Mouse (Mus musculus) kidney, embryonic 14.5 days (tissue): Measurements from ENCODE around the gene Sppl2b. TPM values are rescaled to one million over a fixed set of nuclear protein-coding genes. Genes with fewer than 3 reads are reported as not detected.
"Not testable (repeated sequence)": the region's sequence is repeated elsewhere in the genome, so short reads cannot be mapped to it uniquely, and the experiment has no call there.

ENCODE experiments used
- ATAC-seq: fragments of 200-750 bp; cut with Nextera tagmentation; 2 replicates; pipeline ENCODE4 v1.8.0; 2017; ENCODE audit warnings: moderate number of reproducible peaks, mild to moderate bottlenecking, moderate TSS enrichment, moderate library complexity; ENCODE audit not compliant: low FRiP score, low TSS enrichment
- H3K27ac ChIP-seq: fragments of 300-500 bp; sonication (generic); 2 replicates; pipeline ENCODE4 v1.5.1; 2014; ENCODE audit warnings: low read depth, mild to moderate bottlenecking, low read length, moderate library complexity, mixed read lengths
- H3K27me3 ChIP-seq: fragments of 300-500 bp; sonication (generic); 2 replicates; pipeline ENCODE4 v1.6.1; 2014; ENCODE audit warnings: mild to moderate bottlenecking, low read length; ENCODE audit not compliant: control insufficient read depth, insufficient read depth
- H3K36me3 ChIP-seq: fragments of 300-500 bp; sonication (generic); 2 replicates; pipeline ENCODE4 v1.6.1; 2014; ENCODE audit warnings: low read length, mixed read lengths; ENCODE audit not compliant: control insufficient read depth, insufficient read depth
- H3K4me1 ChIP-seq: fragments of 300-500 bp; sonication (generic); 2 replicates; pipeline ENCODE4 v1.6.1; 2014; ENCODE audit warnings: low read length, mixed read lengths; ENCODE audit not compliant: control insufficient read depth, insufficient read depth
- H3K4me2 ChIP-seq: fragments of 300-500 bp; sonication (generic); replicated peaks from 2 replicates; pipeline ENCODE4 v1.6.1; 2014; ENCODE audit warnings: low read depth, mild to moderate bottlenecking, low read length
- H3K4me3 ChIP-seq: fragments of 300-500 bp; sonication (generic); 2 replicates; pipeline ENCODE4 v1.5.1; 2014; ENCODE audit warnings: mild to moderate bottlenecking, low read length
- H3K9ac ChIP-seq: fragments of 300-500 bp; sonication (generic); 2 replicates; pipeline ENCODE4 v1.6.1; 2014; ENCODE audit warnings: low read depth, mild to moderate bottlenecking, low read length, moderate library complexity
- H3K9me3 ChIP-seq: fragments of 300-500 bp; sonication (generic); 2 replicates; pipeline ENCODE4 v1.6.1; 2016; ENCODE audit warnings: low read length; ENCODE audit not compliant: control insufficient read depth
- WGBS: fragments of 180-500 bp; shearing (Covaris S2); extraction: QIAGEN DNeasy Blood & Tissue Kit; methylation state at CpG from one replicate; pipeline ENCODE4 v1.1.7; 2014; 5-methylcytosine and 5-hydroxymethylcytosine counted together
- polyA plus RNA-seq: library from polyadenylated mRNA; unstranded; fragments of >200 nt; fragmentation: Nextera tagmentation; extraction: Ambion mirVana; gene quantifications from 2 replicates; pipeline ENCODE4 v1.2.1, GENCODE M21; 2014

Sppl2b gene
- polyA plus RNA-seq, 1 experiment from 2014 or later, result 35.1 TPM

DNA sequence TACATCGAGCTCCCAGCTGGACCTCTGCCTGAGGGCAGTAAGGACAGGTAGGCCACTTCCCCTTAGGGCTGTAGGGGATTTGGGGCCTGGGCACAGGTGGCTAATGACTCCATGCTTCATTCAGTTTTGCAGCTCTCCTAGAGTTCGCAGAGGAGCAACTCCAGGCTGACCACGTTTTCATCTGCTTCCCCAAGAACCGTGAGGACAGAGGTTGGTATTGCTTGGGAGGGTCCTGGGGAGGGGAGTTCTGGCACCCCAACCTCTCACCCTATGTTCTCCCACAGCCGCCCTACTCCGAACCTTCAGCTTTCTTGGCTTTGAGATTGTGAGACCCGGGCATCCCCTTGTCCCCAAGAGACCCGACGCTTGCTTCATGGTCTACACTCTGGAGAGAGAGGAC is 26.5 kb upstream of the Sppl2b start:
- H3K9me3 ChIP-seq, H3K27ac ChIP-seq, H3K4me3 ChIP-seq, H3K27me3 ChIP-seq, H3K9ac ChIP-seq, ATAC-seq: not testable (repeated sequence)
- H3K4me2 ChIP-seq, result peak overlapping the region; percentile 97
- H3K36me3 ChIP-seq, result peaks cover 19% of the 10 kb centered on the region
- H3K4me1 ChIP-seq, result peaks cover 18% of the 10 kb centered on the region
- 81% methylated on average over 7 of the region's 9 CpGs for WGBS

DNA sequence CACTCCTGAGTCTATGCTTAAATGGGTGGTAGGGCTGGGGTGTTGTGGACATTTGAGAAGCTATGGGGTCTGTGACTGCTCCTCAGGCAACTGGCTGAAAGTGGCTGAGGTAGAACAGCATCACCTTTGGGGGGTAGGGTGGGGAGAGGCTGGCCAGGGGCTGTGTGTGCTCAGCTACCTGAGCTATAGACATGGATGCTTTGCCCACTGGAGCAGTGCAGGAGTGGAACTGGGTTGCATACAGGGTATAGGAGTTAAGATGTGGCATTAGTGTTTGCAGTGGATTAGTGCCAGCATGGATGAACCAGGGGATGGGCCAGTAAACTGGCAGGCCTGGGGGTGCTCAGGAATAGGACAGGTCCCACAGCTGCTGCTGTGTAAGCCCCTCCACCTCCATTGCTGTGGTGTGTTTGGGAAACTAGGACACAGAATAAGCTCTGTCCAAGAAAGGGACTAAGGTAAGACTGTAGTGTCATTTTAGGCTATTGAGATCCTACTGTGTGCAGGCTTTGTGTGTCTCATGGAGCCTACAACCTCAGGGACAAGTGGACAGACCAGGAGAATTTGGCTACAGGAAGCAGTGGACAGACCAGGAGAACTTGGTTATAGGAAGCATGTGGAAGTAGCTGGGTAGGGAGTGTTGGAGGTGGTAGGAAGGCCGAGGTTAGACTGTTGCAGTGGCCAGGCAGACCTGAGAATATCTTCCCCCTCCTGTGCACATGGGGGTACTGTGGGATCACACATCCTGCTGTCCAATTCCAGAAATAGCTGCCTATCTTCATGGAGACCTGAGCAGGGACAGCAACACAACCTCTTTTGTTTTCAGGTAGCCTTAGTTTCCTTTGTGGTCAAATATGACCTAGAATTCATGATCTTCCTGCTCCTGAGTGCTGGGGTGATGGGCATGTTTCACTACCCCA is 25.5 kb upstream of the Sppl2b start:
- H3K9ac ChIP-seq, result no peak overlapping the region
- H3K4me1 ChIP-seq, result peaks cover 18% of the 10 kb centered on the region
- H3K27ac ChIP-seq, result no peak overlapping the region
- ATAC-seq, result no peak
- peaks cover 14% of the 10 kb centered on the region for H3K27me3 ChIP-seq
- peaks cover 4% of the 10 kb centered on the region; the same call in 1 of the 2 replicates for H3K9me3 ChIP-seq
- WGBS, result 80% methylated on average over 1 of the region's 1 CpGs
- peaks cover 19% of the 10 kb centered on the region for H3K36me3 ChIP-seq
- H3K4me2 ChIP-seq, result no peak overlapping the region
- no peak overlapping the region for H3K4me3 ChIP-seq

DNA sequence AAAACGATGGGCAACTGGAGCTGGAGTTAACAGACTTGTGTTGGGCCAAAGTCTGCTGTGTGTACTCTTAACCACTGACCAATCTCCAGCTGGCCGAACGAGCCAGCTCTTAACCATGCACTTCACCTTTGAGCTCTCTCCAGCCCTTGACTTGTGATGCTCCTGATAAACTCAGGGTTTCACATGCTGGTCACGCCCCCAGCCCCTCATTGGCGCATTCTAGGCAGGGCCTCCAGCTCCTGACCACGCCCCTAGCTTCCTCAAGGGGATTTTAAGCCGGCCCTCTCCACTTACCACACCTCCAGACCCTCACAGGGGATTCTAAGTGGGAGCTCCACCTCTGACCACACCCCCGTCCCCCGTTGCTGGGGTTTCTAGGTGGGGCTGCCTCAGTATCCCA is 23.9 kb upstream of the Sppl2b start:
- H3K27me3 ChIP-seq, result peaks cover 28% of the 10 kb centered on the region
- peaks cover 19% of the 10 kb centered on the region for H3K36me3 ChIP-seq
- no peak overlapping the region for H3K9ac ChIP-seq
- H3K4me1 ChIP-seq, result peaks cover 18% of the 10 kb centered on the region
- H3K9me3 ChIP-seq, result peaks cover 11% of the 10 kb centered on the region
- H3K4me2 ChIP-seq, result no peak overlapping the region; the same call in 1 of the 2 replicates
- H3K4me3 ChIP-seq, result no peak overlapping the region
- no peak overlapping the region for H3K27ac ChIP-seq
- ATAC-seq, result peak; percentile 32
- under 1% methylated on average over 9 of the region's 9 CpGs for WGBS

DNA sequence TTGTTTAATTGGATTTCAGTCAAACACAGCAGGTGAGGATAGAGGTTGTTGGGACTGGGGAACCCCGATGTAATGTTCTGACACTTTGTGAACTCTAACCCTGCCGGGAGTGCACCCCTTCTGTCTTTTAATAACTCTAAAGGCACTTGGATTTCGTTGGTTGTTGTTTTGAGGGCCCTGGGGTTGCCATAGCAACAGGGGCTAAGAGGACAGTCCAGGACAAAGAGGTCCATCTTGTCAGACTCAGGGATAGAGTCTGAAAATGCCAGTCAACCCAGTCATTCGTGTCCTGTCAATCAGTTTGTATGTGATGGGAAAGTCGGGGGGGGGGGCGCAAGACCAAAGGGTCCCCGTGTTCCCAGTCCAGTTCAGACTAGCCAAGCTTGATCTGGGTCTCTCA is 22.3 kb upstream of the Sppl2b start:
- WGBS, result 76% methylated on average over 7 of the region's 7 CpGs
- no peak overlapping the region for H3K4me2 ChIP-seq
- peaks cover 36% of the 10 kb centered on the region for H3K27me3 ChIP-seq
- peaks cover 14% of the 10 kb centered on the region for H3K4me1 ChIP-seq
- no peak for ATAC-seq
- no peak overlapping the region for H3K9ac ChIP-seq
- H3K9me3 ChIP-seq, result peaks cover 11% of the 10 kb centered on the region
- no peak overlapping the region for H3K4me3 ChIP-seq
- no peak overlapping the region for H3K27ac ChIP-seq
- peaks cover 19% of the 10 kb centered on the region for H3K36me3 ChIP-seq

DNA sequence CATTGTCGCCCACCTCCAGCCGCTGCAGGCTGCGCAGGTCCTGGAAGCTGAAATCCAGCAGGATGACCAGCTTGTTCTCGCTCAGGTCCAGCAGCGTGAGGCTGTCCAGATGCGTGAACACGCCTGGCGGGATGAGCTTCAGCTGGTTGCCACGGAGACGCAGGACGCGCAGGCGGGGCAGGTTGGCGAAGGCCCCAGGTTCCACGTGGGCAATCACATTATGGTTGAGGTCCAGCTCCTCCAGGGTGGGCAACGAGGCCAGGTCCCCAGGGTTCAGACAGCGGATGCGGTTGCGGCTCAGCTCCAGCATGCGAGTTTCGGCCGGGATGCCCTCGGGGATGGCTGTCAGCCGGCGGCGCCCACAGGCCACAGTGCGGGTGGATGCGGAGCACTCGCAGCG is 19.5 kb upstream of the Sppl2b start:
- Histone ChIP-seq H3K4me2 (no peak overlapping the region), H3K9me3 (peaks cover 11% of the 10 kb centered on the region), H3K27me3 (peaks cover 39% of the 10 kb centered on the region), H3K36me3 (peaks cover 3% of the 10 kb centered on the region; the same call in 1 of the 2 replicates), H3K27ac (no peak overlapping the region), H3K4me3 (no peak overlapping the region), H3K4me1 (peaks cover 7% of the 10 kb centered on the region), H3K9ac (no peak overlapping the region)
- 59% methylated on average over 30 of the region's 30 CpGs for WGBS
- ATAC-seq, result no peak

DNA sequence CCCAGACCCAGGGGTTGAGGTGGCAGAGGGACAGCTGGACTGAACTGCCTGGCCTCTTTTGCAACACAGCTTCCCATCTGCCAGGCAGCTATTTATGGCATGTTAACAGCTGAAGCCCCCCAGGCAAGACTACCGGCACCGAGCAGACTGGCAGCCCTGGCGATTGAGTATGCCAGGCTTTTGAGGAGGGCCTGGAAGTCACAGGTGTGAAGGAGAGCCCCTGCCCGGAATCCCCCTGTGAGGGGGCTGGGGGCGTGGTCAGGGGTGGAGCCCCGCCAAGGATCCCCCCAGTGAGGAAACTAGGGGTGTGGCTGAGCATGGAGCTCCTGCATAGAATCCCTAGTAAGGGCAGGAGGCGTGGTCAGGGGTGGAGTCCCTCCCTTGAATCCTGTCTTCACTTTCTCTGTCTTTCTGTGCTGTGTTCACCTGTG is 18.1 kb upstream of the Sppl2b start:
- Histone ChIP-seq H3K4me1 (no peaks in the 10 kb centered on the region), H3K36me3 (no peaks in the 10 kb centered on the region), H3K4me3 (no peak overlapping the region), H3K9ac (no peak overlapping the region), H3K9me3 (peaks cover 11% of the 10 kb centered on the region), H3K27ac (no peak overlapping the region), H3K4me2 (no peak overlapping the region), H3K27me3 (peaks cover 42% of the 10 kb centered on the region)
- 51% methylated on average over 7 of the region's 7 CpGs for WGBS
- no peak for ATAC-seq

DNA sequence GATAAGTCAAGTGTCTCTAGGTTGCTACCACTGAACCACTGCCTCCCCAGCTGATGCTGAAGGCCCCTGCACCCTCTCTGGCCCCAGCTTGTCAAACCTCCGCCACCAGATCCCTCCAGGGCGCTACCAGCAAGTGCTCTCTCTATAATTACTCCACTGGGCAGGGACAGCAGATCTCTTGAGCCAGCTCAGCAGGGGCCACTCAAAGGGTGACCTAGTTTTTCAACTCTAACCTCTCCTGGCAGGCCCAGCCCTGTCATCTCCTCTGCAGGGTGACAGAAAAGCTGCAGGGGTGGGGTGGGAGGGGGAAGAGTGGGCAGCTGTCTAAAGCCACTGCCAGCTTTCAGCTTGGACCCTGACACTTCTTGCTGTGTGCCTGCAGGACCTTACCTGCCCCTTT is 17.2 kb upstream of the Sppl2b start:
- Histone ChIP-seq H3K4me1 (no peaks in the 10 kb centered on the region), H3K9me3 (peaks cover 11% of the 10 kb centered on the region), H3K9ac (no peak overlapping the region), H3K4me2 (no peak overlapping the region), H3K36me3 (no peaks in the 10 kb centered on the region), H3K27me3 (peaks cover 51% of the 10 kb centered on the region), H3K4me3 (no peak overlapping the region), H3K27ac (no peak overlapping the region)
- 20% methylated on average over 2 of the region's 2 CpGs for WGBS
- no peak for ATAC-seq

DNA sequence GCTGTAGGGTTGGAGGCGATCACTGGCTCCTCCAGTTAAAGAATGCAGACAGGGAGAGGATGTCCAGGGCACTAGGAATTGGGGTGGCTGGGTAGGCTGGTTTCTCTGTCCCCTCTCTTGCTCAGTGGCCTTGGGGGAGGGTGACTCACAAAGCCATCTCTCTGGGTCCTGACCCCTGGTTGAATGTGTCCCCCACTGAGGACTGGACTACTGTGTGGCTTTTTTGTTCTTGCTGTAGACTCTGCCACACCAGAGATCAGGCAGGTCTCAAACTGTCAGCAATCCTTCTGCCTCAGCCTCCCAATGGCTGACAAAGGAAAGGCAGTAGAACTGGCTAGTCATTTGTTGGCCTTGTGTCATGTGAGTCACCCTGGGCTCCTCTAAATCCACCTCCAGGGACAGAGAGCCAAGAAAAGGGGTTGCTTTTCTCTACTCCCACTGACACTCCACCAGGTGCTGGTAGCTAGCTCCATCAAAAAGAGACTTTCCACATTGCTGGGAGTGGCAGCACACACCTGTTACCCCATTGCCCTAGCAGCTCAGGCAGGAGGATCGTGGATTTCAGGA is 16.6 kb upstream of the Sppl2b start:
- Histone ChIP-seq H3K36me3 (no peaks in the 10 kb centered on the region), H3K4me1 (peaks cover under 1% of the 10 kb centered on the region; the same call in 1 of the 2 replicates), H3K4me3 (no peak overlapping the region), H3K27me3 (peaks cover 54% of the 10 kb centered on the region), H3K27ac (no peak overlapping the region), H3K9ac (no peak overlapping the region), H3K9me3 (peaks cover 11% of the 10 kb centered on the region), H3K4me2 (no peak overlapping the region)
- 53% methylated on average over 2 of the region's 2 CpGs for WGBS
- no peak for ATAC-seq

DNA sequence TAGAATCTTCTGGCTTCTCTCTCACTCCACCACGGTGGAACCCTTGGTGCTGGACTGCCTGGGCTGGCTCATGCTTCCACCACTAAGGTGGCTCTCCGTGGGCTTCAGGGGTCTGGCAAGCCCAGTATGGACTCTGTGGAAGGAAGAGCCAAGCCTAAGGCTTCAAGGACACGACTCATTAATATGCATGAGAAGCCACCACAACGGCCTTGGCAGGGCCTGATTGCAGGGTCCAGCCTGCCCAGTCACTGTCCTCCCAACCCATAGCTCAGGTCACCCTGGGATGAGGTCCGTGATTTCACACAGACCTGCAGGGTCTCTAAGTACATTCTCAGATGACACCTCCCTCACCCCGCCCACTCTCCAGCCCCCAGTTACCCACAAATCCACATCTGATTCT is 15.2 kb upstream of the Sppl2b start:
- peaks cover 9% of the 10 kb centered on the region for H3K4me1 ChIP-seq
- ATAC-seq, result no peak
- no peak overlapping the region for H3K4me3 ChIP-seq
- no peak overlapping the region for H3K4me2 ChIP-seq
- no peak overlapping the region for H3K27ac ChIP-seq
- H3K9ac ChIP-seq, result no peak overlapping the region
- H3K27me3 ChIP-seq, result peaks cover 54% of the 10 kb centered on the region
- WGBS, result 51% methylated on average over 6 of the region's 6 CpGs
- H3K9me3 ChIP-seq, result peaks cover 4% of the 10 kb centered on the region
- no peaks in the 10 kb centered on the region for H3K36me3 ChIP-seq
